Mouse (Mus musculus): ENCODE measurements around the gene Gm4792.

Gm4792 gene

DNA sequence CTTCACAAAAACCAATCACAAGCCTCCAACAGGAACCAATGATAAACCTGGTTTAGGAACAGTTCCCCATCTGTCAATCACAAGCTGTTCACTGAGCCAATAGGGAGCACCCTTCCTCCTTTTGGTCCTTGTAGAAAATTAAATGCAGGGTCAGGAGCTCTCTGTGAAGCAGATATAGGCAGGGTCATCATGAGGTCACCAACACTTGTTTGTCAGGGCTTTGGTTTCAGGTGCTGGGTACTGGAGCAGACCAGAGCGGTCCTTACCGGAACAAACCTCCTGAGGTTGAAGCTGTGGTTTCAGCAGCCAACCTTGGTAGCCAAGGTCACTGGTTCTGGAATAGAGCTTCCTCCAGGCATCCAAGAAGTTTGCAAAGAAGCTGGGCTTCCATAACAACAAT lies 798 bp upstream of the Gm4792 start:
- no peak for DNase-seq

DNA sequence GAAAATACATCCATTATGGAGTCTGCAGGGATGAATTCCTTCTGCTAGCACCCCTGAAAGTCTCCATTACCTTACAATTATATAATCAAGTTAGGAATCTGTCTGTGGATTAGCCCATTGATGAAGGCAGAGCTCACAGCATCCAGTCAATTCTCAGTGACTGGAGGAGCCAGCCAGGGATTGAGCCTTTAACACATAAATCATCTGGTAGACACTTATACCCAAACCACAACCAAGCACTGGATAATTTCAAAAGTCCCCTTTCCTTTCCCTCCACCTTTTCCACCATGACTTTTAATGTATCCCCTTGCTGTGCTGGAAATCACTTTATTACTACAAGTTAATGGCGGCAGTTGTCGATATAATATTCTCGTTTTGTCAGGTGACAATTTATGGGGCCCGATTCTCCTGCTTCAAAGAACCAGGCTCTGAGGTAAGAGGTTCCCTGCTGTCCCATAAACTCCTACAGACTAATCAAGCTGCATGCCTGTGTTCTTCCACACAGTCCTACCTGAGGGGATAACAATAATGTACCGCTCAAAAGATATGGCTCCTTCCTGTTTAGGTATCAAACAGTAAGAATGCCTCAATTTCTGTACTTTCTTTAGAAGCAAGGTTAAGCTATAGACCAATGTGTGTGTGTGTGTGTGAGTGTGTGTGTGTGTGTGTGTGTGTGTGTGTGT lies 2.4 kb downstream of the Gm4792 start:
- DNase-seq, result no peak

DNA sequence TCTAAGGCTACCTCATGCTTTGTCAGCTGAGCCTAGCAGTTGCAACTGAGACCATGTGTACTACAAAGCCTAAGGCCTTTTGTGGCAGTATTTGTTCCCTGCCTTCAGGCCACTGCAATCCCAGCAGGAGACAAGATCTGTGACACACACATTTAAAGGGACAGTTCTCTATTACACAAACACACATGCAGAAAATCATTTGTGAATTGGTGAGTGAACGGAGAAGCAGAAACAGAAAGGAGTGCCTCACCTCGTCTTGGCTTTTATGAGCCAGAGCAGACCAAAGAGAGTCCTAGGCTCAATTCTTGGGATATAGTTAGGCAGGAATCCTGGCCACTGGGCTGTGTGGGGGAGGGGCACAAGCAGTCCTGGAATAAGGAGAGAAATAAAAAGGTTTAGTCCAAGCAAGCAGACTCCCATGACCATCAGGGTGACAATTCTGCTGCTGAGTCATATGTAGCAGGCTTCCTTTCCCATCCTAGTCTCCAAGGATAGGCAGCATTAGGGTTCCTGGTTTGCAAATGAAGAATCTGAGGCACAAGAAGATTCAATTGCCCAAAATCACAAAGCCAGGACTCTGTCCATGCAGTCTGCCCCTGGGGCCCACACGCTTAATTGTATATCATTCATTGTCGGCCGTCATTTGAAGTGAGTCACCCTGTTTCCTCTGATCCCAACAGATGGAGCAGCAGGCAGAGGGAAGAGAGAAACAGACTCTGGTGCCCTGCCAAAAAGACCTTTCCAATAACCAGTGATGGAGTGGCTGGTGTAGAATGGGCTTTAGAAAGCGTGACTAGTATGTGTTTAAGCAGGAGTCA lies 3.4 kb downstream of the Gm4792 start:
- DNase-seq, result no peak

DNA sequence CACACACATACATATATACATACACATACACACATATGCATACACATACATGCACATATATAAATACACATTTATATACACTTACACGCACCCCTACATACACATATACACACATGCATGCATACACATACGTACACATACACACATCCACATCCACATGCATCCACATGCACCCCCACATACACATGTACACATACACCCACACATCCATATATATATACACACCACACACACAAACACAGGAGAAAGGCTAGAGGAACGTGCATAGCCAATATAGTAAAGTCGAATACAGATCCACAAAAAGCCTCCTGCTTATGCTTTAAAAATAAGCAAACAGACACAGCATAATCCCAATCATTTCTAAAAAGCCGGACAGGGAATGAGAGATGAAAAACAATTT lies 4.1 kb downstream of the Gm4792 start:
- DNase-seq, result no peak

DNA sequence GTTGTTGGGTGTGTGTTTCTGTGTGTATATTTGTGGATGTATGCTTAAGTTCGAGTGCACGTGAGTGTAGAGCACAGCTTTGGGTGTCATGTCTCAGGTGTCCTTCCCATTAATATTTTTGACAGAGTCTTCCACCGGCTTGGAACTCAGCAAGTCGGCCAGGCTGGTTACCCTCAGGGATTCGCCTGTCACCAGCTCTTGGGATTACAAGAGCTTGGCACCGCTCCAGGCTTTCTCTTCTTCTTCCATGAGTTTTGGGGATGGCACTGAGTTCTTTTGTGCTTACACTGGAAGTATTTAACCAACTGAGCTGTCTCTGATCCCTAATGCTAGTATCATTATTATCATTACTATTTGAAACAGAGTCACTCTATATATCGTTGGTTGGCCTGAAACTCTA lies 15.7 kb downstream of the Gm4792 start:
- no peak for DNase-seq

DNA sequence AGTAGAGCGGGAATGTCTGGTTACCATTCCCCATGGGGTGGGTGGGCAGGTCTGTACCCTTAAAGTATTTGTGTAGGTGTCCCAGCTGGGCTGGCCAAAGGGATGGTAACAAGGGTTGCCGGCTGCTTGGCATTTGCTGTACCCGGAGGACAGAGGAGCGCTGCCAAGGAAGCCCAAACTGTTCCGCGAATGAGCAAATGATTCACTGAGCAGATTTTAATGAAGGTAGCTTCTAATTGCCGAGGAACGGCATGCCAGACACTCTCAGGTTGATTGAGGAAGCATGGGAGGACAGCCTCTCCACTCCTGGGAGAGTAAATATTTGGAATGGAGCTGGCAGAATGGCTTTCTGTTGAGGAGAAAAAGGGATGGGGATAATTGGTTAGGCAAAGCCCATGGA lies 16.3 kb downstream of the Gm4792 start:
- DNase-seq, result no peak

DNA sequence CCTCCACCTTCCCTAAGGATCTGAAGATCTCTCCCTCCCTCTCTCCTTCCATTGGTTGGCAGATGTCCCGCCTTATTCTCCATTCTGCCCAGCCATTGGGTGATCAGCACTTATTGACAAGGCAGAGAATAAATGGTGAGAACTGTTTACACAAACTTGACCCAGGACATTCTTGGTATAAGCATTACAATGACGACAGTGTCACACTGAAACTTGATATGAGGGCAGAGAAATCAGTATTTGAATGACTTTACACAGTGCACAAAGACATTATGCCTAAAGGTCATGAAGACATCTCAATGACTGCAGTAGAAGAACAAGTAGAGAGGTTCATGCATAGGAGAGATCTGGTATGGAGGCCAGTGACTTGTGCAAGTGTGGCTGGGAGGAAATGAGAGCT lies 22.0 kb downstream of the Gm4792 start:
- DNase-seq, result no peak

DNA sequence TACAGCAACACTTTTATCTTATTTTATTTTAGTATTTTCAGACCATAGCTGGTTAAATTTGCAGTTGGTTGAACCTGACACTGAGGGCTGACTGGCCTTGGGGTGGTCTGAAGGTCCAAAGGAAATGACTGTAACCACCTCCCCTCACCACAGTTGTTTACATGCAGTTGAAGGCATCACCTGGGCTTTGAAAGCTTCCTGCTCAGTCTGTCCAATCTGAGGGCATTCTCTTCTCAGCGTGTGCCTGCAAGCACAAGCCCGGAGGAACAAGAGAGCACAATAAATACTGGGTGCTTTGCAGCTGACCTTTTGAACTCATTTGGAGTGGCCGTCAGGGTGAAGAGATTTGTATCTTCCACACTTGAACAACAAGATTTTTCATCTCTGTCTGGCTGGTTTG lies 23.2 kb downstream of the Gm4792 start:
- no peak for DNase-seq

DNA sequence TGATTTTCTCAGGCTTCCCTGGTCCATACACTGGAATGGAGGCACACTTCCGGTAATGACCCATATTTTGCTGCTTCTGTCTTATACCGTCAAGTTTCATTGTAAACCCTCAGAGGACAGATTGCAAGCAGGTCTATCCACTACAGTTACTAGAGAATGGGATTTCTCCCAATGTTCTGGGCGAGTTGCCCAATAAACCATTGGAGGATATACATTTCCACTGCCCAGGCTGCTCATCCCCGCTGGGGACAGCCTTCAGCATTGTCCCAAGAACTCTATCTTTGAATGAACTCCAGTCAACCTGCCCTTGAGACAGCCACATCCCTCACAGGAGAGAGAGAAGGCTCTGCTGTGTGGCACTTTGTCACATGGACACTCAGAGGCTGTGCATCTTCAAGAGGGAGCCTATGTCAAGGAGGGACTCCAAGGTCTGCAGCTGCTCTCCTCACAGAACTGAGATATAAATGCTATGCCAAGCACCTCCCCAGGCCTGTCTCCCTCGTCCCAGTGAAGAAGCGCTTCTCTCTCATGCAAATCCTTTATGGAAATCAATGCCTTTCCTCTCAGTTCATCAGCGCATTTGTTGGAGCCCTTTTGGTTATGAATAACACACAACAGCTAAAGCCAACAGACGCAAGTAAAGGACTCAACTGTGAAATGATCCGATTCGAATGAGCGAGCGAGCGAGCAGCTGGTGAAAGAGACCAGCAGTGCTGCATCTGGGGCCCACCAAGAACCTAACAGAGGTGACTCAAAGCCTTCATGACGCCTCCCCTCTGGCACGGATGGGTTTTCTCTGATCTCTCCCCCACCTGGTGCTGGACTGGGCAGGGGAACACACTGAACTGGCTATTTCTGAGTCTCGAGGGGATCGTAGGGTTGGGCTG lies 32.6 kb downstream of the Gm4792 start:
- no peak for DNase-seq

DNA sequence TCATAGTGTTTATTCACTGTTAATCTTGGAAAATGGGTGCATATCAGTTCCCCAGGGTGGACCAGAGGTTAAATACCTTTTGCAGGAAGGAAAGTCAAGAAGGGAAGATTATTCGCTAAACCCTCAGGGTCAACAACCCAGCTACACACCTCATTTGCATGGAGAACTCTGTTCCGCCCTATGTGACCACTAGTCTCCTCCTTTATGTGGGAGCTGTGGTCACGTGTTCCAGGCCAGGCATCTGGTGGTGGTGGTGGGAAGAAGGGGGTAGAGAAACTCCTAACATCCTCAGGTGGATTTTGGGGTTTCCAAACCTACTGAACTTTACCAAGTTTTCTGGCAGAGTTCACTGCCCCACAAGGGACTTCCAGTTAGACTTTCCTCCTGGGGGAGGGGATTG lies 35.3 kb downstream of the Gm4792 start:
- DNase-seq, result no peak

DNA sequence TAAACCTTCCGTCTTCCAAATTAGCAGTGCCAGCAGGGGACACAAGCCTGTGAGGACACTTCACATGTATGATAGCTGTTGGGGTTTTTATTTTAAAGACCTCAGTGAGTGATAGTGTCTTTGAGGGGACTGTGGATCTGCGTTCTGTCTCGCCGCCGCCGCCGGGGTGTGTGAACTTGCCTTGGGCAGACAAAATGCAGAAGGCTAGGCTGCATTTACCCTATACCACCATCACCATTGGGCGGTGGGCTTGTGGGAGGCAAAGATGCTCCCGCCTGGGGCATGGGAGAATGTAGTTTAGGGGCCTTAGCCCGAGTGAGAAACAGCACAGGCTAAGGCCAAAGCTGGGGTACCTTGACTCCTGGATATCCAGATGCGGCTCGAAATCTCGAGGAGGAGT lies 35.9 kb downstream of the Gm4792 start:
- DNase-seq, result no peak

DNA sequence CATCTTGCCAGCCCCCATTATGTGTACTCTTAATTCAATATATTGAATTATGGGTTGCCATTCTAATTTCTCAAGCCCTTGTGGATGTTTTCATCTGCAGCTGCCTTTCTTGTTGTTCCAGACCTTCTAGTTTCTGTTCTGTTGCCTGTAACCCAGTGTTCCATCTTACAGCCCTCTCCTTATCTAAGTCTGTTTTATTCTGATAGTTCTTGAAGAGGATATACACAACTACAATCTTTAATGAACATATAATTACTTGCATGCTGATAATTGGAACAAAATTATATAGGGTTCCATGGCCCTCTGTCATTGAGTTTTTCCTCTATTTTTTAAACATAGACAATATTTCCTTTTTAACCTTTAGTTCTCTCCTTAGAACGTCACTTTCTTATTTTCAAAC lies 38.0 kb downstream of the Gm4792 start:
- no peak for DNase-seq

DNA sequence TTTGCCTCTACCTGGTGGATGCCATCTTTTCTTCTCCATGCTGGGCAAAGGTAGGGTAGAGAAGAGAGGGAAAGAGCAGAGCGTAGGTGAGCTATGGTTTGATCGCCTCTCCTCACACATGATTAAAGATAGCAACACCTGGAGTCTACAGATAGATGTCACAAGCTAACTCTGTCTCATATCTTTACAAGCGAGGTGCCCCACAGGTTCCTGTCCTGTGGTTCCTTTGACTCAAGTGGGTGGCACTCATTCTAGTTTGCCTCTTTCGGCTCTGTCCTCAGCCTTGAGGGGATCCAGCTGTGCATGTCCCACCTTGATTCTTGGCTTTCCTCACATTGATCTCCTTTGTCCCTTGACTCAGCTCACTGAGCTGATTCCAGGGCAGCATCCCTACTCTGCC lies 42.0 kb downstream of the Gm4792 start:
- no peak for DNase-seq

DNA sequence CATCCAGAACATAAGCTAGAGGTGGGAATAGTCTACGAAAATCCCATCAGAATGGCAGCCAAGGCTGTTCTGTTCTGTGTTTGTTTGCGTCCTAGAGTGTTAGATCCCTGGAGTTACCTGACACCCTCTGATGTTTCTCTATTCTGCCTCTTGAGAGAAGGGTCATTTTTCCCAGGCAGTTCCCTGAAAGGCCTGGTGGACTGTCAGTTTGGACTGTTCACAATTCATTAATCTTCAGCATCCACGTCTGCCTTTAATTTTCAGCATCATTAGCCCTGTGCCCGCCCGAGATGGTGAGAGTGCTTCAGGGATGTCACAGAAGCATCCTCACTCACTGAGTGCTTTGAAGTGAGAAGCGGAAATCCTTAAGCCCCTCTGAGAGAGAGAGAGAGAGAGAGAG lies 42.8 kb downstream of the Gm4792 start:
- no peak for DNase-seq

DNA sequence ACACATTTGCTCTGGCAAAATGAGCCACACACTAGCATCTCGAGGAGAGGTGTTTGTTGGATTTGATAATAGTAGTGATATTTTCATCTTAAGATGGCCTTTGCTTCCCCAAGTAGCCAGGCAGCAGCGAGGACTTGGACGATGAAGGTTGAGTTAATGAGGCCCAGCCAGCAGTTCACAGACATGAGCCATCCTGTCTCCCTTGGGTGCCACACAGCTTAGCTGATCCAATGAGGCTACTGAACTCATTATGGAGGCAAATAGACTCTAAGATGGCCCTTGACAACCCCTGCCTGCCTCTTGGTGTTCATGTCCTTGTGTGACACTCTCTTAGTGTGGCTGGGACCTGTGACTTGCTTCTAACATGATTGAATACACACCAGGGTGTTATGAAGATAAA lies 43.7 kb downstream of the Gm4792 start:
- no peak for DNase-seq

DNA sequence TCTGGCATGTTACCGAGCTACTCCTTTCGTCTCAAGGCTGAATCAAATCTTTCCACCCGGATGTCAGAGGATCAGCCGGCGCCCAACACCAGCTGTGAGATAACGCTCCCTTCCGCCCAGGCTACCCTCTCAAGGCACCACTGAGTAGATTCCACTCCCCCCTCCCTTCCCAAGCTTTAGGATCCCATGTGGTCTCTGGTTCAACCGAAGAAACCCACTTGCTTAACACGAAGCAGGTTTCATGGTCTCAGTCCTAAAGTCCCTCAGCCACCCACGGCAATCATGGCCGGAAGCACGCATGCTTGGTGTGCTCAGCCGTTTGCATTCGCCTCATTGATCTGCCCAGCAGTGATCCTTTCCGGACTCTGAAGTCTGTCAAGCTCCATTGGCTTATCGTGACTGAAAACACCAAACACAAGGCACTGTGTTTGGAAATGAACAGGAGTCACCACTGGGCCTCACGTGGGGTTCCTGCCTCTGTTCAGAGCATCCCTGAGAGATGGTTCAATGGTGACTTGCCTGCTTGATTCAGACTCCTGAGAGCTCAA lies 45.2 kb downstream of the Gm4792 start:
- no peak for DNase-seq

DNA sequence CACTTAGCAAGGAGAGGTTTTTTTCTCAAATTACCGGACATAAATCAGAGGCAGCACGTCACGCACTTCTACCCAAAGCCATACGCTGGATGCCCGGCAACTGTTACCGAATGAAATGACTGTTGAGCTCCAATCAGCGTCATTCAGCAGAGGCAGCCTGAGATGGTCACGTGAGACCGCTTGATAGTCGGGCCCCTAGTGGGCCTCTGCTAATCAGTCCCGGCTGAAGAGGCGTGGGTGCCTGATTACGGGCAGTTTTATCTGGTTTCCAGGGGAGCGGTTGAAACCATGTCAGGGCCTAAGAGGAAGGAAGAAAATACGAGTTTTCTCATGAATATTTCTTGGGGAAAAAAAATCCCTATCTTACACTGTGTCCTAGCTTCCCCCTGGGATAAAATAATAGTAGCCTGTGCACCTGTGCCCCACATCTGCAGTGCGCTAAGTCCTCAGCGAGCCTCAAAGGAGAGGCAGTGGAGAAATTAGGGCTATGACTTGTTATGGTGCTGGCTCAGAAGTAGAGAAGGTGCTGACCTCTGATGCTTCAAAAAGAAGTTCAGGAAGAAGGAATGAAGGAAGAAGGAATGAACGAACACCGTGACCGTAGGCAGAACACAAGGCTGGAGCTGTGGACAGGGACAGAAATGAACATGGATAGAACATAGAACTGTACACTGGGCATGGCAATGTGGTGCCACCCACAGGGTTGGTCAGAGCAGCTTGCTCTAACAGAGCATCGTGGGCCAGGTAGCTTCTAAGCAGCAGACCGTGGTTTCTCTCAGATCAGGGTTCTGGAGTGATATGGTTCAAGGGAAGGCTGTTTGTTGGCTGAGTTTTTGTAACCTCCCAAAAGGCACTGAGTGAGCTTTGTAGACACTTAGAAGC lies 48.7 kb downstream of the Gm4792 start:
- DNase-seq, result no peak

DNA sequence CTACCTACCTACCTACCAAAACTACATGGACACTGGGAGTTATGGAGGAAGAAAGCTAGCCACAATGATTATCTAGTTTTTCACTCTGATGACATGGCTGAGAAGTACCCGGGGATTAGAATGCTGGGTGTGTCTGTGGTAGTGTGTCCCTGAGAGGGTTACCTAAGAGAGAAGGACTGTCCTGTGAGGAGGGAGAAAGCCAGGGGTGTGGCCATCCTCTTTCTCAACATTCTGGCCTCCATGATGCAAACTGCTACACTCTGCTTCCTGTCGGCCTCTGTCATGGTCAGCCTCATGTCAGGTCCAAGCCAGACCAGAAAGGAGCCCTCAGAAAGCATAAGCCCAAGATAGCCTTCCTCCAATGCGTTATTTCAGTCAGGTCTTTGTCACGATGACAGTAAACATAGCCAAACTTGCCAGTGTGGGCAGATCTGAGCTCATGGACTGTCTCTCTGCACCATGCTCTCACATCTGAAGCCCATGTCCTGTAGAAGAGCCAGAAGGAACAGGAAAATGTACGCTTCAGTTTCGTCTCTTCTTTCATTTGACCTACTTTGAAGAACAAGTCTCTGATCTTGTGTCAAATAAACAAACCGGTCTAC lies 50.7 kb downstream of the Gm4792 start:
- DNase-seq, result no peak
